Comparison of ENCODE assay signal across 22 mouse cellular contexts in the genomic region with DNA sequence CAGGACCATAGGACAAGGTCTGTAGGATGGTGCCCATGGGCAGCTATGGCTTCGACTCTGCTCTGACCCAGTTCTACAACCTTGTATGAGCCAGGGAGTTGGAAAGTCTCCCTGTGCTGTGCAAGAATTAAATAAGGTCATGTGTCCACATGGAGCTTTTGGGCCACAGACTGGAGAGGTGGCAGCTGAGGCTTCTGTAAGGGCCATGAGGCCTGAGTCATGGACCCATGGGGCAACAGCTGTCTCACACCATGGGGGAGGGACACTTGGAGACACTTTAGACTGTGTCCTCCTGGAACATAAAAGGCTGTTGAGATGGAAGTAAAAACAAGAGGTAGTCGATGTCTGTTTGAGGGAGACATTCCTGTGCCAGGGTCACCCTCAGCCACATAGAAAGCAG.
DNase-seq lines count a peak whose midpoint lies in the region; ATAC-seq lines count a peak whose summit lies in the region.
"Had no signal": no experiment of that assay in that cellular context is flagged by ENCODE, and none has a peak within 500 bp of the region (broad histone marks: within the 10 kb centered on the region; RNA-seq: fewer than 3 reads in every experiment).

No protein-coding gene starts in this region.

- H3K4me3 ChIP-seq in limb, embryonic 12.5 days (replicated peaks), result no peak overlapping the region
- H3K4me3 ChIP-seq in intestine, embryonic 16.5 days (ENCODE audit: low read length), result no peak overlapping the region
- H3K4me3 ChIP-seq: forebrain, embryonic 12.5 days; liver, embryonic 15.5 days; midbrain, embryonic 12.5 days had no signal

- H3K27ac ChIP-seq in limb, embryonic 12.5 days, result 0 out of 2 replicates have a peak overlapping the region, but pooled peaks have one; percentile 5
- no peak overlapping the region for H3K27ac ChIP-seq in intestine, embryonic 16.5 days (ENCODE audit: low read length)
- H3K27ac ChIP-seq: hindbrain, postnatal 0 days; kidney, postnatal 0 days; liver, embryonic 15.5 days; macrophage; stomach, postnatal 0 days had no signal

- DNase-seq in adrenal gland, adult 2 months, result peak; percentile 76
- DNase-seq in adrenal gland, postnatal 4 days (ENCODE audit: low spot score in 2 of 2), result no peak
- DNase-seq in gastrocnemius, adult 18-20 months (ENCODE audit: low spot score), result peak; percentile 49
- no peak for DNase-seq in gastrocnemius, postnatal 4 days (ENCODE audit: low spot score in 2 of 2)
- peak; percentile 9 to 71 for DNase-seq in adrenal gland, postnatal 36 days
- DNase-seq: cerebellum, adult 18-20 months; cerebellum, postnatal 25 days; heart, adult 18-20 months; heart, postnatal 4 days; kidney, adult 11 months; right cerebral cortex, postnatal 4 days had no signal

- H3K9ac ChIP-seq in limb, embryonic 12.5 days (replicated peaks), result no peak overlapping the region
- no peak overlapping the region for H3K9ac ChIP-seq in intestine, embryonic 16.5 days (ENCODE audit: low read depth, low read length)
- H3K9ac ChIP-seq: liver, embryonic 15.5 days had no signal

- no peaks in the 10 kb centered on the region for H3K27me3 ChIP-seq in limb, embryonic 12.5 days
- no peaks in the 10 kb centered on the region for H3K27me3 ChIP-seq in intestine, embryonic 16.5 days (replicated peaks; ENCODE audit: control insufficient read depth, insufficient read depth, low read length)
- H3K27me3 ChIP-seq: forebrain, embryonic 12.5 days had no signal

- H3K9me3 ChIP-seq in limb, embryonic 12.5 days, result no peaks in the 10 kb centered on the region
- H3K9me3 ChIP-seq in intestine, embryonic 16.5 days (ENCODE audit: control insufficient read depth, low read length), result no peaks in the 10 kb centered on the region
- H3K9me3 ChIP-seq: forebrain, embryonic 12.5 days; G1E; liver, embryonic 15.5 days; midbrain, embryonic 12.5 days had no signal

- H3K36me3 ChIP-seq in limb, embryonic 12.5 days, result no peaks in the 10 kb centered on the region
- no peaks in the 10 kb centered on the region for H3K36me3 ChIP-seq in intestine, embryonic 16.5 days (ENCODE audit: control insufficient read depth, insufficient read depth, low read length)
- H3K36me3 ChIP-seq: forebrain, embryonic 12.5 days; G1E; liver, embryonic 15.5 days; midbrain, embryonic 12.5 days had no signal

- ATAC-seq in limb, embryonic 12.5 days (ENCODE audit: insufficient number of reproducible peaks, insufficient read depth, low FRiP score, low TSS enrichment, low read depth), result no peak
- no peak for ATAC-seq in intestine, embryonic 16.5 days
- ATAC-seq: activated CD4-positive, CD25-positive, alpha-beta regulatory T cell, adult 4 months had no signal

- WGBS in limb, embryonic 12.5 days, result 86% methylated on average over 2 of the region's 2 CpGs
- 89% methylated on average over 2 of the region's 2 CpGs for WGBS in intestine, embryonic 16.5 days

- peaks cover 19% of the 10 kb centered on the region for H3K4me1 ChIP-seq in limb, embryonic 12.5 days (replicated peaks)
- H3K4me1 ChIP-seq in intestine, embryonic 16.5 days (ENCODE audit: control insufficient read depth, insufficient read depth, low read length), result peaks cover 20% of the 10 kb centered on the region
- H3K4me1 ChIP-seq: liver, embryonic 15.5 days had no signal

- no peak overlapping the region for H3K4me2 ChIP-seq in limb, embryonic 12.5 days
- H3K4me2 ChIP-seq in intestine, embryonic 16.5 days (ENCODE audit: low read depth, low read length), result no peak overlapping the region
- H3K4me2 ChIP-seq: liver, embryonic 15.5 days had no signal

Comparison
In these comparisons a context has a peak if more than half of its experiments do, and no peak if none do; other contexts are left out.
1. DNase-seq: peak in adrenal gland, adult 2 months (single experiment), gastrocnemius, adult 18-20 months (single experiment) and adrenal gland, postnatal 36 days (2 of 2); none in adrenal gland, postnatal 4 days (0 of 2) and gastrocnemius, postnatal 4 days (0 of 2).